Mouse (Mus musculus): ENCODE measurements around the gene Parp9.
"Not testable (repeated sequence)": the region's sequence is repeated elsewhere in the genome, so short reads cannot be mapped to it uniquely, and the experiment has no call there.

Parp9 gene

DNA sequence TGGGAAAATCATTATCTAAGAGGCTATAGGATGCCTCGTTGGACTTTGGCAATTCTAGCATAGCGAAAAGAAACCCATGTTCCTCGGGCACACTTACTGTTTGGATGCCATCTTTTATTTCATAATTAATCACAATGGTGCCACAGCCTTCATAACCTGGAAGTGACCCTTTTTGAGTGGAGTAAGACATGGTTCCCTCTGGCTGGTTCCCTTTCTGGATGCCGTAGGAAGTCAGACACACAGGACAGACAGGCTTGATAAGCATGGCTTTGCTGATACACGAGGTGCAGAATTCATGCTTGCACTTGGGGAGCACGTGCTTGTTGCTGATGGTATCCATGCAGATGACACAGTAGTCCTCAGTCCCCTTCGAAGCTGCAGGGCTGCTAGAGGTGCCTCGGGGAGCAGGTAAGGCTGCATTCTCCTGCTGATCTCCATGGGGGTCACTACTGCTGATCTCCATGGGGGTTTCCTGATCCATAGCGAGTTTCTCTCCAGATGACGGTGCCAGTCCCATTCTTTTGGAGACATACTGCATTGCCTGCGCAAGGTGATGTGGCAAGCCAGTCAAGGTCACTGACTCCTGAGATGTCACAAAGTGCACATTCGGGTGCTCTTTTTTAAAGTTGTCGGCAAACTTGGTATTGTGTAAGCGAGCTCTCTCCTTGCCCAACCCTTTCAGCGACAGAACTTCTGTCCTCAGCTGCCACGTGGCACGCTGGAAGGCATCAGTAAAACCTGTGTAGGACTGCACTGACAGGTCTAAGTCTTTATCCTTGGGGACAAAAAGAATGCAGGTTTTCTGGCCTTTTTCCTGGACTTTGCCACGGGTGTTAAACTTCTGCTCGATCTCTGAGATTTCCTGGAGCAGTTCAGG, 5.9 kb upstream of the Parp9 start:
- DNase-seq: no peak

DNA sequence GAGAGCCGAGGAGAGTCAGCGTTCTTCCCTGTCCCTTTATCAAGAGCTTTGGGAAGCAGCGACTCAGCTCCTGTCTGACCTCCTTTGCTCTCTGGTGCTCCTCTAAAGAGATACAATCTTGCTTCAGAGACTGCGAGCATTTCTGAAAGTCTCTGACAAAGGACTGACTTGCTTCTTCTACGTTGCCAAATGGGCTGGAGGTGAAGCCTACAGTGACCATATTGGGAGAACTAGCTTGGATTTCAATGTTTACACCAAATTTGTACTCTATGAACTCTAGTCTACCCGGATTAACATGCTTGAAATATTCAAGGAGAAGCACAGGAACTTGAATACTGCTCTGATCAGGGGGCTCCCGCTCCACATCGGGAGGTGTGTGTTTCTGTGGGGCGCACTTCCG, 5.1 kb upstream of the Parp9 start:
- no peak for DNase-seq

DNA sequence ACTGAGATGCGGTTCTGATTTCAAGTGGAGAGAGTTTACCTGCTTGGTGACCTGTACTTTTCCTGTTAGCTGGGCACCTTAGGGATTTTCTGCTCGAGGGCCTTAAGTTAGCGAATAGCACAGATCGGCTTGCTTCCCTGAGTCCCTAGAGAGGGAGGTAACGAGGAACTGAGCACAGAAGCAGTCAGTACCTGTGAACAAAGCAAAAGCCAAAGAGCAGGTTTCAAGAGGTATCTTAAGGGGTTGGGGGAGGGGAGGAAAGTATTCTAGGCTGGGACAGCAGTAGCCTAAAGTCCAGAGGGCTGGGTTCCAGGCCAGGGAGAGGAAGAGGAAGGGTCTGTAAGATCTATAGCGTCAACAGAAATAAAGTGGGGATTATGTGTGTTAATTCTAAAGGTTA, 991 bp downstream of the Parp9 start:
- DNase-seq: peak; percentile 66

DNA sequence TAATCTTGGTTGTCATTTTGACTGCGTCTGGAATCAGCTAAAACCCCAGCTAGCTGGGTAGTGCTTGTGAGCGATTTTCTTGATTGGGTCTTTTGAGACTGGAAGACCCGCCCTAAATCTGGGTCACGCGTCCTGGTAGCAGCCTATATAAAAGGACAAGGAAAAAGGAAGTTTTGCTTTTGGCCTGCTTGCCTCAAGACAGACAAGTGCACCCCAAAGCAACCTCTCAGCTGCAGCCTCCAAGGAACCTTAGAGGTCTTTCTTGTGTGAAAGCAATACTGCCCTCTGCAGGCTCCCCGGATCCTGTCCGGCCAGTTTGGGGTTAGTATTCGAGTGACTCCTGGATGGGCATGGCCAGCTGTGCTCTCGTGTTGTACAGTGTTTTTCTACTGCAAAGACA, 1.4 kb downstream of the Parp9 start:
- DNase-seq: peak; percentile 97

DNA sequence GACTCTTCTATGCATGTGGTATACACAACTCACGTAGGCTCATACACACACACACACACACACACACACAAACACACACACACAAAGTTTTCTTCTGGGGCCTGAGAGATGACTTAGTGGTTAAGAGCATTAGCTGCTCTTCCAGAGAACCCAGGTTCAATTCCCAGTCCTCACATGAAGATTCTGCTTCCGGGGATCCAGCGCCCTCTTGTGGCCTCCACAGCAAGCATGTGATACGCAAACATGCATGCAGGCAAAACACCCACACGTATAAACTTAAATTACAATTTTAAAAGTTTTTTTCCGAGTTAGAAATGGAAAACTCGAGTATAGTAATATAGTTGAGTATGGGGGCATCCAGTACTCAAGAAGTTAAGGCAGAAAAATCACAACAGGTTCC, 3.1 kb downstream of the Parp9 start:
- peak; percentile 33 for DNase-seq

DNA sequence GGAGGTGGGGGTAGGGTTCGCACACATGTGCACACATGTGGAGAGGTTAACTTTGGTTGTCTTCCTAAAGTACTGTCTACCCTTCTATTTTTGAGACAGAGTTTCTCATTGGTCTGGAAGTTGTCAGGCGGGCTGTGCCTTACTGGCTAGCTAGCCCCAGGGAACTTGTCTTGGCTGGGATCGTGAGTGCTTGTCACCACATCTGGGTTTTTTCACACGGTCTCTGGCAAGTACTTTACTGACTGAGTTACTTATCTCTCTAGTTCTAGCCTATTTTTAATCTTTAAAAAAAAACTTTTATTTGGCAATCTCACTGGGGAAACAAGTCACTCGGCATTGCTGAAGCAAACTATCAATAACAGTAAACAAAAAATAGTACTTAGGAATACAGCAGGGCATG, 11.0 kb downstream of the Parp9 start:
- no peak for DNase-seq

DNA sequence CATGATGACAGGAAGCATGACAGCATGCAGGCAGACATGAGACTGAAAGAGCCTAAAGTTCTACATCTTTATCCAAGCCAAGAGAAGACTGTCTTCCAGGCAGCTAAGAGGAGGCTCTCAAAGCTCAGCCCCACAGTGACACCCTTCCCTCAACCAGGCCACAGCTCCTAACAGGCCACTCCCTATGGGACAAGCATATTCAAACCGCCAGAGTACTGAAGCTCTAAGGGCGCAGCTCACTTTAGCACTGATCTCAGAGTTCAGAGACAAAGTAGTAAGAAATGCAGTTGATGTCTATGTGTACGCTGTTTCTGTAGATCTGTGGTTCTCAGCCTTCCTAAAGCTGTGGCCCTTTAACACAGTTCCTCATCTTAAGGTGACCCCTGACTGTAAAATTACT, 12.9 kb downstream of the Parp9 start:
- DNase-seq: no peak

DNA sequence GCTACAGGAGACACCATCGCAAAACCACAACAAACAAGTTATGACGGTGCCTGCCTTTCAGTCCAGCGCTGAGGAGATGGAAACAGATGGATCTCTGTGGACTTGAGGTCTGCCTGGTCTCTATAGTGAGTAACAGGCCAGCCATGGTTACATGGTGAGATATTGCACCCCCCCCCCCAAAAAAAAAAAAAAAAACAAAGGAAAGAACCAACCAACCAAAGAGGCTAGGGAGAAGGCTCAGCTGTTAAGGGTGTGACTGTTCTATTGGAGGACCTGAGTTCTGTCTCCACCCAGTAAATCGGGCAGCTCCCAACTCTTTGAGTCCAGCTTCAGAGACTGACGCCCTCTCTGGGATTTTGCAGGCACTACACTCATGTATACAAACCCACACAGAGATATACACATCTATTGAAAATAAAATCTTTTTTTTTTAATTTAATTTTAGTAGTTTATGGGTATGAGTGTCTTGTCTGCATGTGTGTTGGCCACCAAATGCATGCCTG, 14.4 kb downstream of the Parp9 start:
- no peak for DNase-seq

DNA sequence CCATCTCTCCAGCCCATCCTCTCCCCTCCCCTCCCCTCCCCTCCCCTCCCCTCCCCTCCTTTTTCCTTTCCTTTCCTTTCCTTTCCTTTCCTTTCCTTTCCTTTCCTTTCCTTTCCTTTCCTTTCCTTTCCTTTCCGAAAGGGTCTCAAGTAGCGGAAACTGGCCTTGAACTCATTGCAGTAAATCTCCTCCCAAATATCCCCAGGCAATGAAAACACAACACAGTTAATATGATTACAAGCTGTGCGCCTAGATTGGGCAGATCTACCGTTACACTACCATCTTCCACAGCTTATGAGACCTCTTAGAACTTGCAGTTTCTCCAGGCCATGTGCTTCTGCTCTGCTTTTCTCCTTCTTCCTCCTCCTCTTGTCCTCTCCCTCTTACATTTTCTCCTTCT, 27.7 kb downstream of the Parp9 start:
- DNase-seq: not testable (repeated sequence)

DNA sequence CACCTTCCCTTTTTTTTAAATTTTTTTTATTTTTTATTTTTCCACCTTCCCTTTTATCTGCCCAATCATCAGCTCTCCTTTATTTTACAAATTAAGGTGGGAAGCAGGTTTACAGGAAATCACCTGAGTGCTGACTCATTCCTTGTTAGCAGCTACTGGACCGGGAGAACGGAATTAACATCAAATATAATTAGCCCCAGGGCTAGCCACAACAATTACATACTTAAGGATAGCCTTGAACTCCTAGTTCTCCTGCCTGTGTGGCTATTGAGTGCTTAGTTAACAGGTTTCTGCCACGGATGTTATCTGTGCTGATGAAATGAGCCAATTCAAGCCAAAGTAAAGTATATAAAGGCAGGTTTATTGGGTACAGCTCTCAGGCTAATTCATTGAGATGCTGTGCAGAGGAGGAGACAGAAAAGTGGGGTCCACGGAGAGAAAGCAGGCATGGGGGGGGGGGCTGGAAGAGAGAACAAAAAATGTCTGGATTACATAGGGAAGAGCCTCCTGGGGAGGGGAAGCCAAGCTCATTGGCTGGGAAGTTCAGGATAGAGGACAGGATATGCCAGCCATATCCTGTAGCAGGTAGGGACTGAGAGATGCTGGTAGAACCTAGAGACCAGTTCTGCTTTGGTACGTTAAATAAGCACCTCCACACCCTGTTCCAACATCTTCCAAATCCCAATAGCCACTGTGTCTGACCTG, 28.3 kb downstream of the Parp9 start:
- no peak for DNase-seq

DNA sequence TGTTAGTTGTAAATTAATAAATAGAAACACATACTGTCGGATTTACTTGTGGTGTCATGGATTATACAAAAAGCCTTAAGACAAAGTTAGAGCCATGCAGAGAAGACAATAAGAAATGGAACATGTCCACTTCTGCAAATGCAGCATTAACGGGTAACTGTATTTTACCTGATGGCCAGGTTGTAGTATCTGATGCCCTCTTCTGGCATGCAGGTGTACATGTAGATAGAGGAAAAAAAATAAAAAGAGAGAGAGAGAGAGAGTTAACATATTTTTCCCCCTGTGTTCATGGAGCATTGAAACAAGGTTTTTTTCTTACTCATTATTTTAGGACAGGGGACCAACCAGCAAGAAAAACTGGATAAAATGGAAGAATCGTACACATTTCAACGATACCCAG, 29.0 kb downstream of the Parp9 start:
- DNase-seq: no peak

DNA sequence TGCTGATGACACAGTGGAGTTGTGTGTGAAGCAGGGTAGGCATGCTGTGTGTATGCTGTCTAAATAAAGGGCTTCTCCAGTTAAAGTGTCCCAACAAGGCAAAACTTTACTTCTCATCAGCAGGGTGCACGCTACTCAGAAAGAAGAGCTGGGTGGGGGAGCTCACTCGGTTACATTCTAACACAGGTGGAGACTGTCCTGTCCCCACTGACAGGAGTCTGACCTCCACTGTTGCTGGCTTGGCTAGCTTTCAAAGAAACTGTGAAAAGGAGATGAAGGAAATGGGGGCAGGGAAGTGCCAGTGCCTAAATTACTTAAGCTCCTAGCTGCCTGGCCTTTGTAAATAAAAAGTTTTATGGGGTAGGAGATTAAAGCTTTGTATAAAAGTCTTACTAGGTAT, 29.9 kb downstream of the Parp9 start:
- DNase-seq: no peak

DNA sequence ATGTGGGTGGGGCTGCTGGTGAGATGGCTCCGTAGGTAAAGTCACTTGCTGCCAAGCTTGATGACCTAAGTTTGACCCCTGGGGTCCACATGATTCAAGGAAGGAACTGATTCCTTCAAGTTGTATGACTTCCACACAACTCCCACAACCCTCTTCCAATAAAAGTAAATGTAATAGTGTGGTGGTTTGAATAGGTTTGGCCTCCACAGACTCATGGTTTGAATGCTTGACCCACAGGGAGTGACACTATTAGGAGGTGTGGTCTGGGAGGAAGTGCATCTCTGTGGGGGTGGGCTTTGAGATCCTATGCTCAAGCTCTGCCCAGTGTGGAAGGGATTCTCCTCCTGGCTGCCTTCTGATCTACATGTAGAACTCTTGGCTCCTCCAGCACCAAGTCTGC, 35.8 kb downstream of the Parp9 start:
- no peak for DNase-seq

DNA sequence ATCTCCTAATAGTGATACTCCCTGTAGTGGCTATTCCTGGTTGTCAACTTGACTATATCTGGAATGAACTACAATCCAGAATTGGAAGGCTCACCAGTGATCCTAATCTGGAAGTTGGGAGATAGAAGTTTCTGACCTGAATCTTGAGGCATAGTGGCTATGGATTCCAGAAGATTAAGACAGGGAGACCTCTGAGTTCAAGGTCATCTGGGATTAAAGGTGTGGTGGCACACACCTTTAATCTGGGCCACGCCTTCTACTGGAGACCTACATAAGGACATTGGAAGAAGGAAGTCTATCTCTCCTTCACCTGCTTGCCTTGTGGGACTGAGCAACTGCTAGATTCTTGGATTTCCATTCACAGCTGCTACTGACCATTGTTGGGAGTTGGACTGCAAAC, 40.2 kb downstream of the Parp9 start, which contains the start of gene Kpna1:
Kpna1 (plus strand) TSS at position 301 of the 400 bp plus-strand sequence.
- DNase-seq: not testable (repeated sequence)

DNA sequence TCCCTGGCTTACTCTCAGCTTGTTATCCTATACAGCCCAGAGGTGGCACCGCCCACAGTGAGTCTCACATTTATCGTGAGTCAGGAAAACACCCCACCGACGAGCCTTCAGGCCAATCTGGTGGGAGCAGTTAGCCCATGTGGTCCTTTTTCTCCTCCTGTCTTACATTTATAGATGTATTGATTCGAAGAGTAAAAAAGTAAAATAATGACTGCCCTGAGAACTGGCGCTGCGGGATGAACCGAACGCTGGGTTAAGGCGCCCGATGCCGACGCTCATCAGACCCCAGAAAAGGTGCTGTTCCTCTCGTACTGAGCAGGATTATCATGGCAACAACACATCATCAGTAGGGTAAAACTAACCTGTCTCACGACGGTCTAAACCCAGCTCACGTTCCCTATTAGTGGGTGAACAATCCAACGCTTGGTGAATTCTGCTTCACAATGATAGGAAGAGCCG, 43.1 kb downstream of the Parp9 start:
- peak; percentile 100 for DNase-seq

DNA sequence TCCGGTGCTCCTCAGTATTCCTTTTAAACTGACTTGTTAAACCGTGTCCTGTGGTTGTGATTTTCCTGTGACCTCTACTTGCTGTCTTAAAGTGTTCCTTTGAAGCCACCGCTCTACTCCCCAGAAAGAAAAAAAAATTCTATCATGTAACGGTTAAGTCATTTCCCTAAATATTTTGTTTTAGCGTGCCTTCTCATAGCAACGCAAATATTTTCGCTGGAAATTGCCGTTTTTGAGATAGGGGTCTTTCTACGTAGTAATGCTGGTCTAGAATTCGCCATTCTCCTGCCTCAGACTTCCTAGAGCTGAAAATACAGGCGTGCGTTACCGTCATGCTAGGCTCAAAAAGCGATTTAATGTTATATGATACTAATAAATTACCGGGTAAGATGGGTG, 44.2 kb downstream of the Parp9 start:
- no peak for DNase-seq

DNA sequence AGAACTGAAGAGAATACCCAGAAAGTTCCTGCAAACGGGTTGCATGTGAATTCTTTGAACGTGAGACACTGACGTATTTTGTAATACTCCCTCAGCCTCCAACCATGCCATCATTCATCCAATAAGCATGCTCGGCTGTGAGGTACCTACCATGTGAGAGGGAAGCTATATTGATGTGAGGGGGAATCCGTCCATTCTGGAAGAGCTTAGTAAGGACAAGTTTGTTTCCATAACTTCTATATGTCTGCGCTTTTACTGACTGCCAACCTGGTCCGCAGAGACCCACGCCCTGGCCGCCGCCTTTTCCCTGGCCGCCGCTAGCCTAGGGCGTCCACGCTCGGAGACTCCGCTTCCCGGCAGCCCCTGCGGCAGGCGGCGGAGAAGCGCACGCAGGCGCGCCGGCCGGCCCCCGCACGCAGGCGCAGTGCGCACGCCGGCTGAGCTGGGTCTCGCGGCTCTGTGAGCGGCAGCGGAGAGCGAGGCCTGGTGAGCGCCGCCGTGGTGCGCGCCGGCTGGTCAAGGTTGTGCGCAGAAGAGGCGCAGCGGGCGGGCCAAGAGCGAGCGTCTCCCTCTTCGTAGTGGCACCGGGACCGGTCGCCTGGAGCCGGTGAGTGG, 44.7 kb downstream of the Parp9 start:
- DNase-seq: peak; percentile 88

DNA sequence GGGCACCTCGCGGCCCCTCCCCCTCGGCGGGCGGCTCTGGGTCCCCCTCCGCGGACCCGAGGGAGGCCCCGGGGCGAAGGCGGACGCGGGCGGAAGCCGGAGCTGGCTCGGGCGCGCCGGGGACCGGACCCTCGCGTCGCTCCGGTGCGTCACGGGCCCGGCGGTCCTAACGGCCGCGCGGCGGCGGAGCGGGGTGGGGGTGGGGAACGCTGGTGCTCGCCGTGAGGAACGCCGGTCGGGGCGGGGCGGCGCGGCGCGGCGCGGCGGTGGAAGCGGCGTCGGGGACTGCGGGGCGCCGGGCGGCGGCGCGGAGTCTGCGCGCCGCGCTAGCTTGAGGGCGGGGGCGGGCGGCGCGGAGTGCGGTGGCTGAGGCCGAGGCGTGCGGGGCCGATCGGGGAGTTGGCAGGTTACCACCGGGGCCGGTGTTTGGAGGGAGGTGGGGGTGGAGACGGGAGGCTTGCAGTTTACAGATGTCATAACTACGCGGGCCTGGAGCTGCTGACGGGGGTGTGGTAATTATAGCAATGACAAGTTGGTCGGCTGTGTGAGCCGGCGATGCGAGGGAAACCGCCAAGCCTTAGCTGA, 45.3 kb downstream of the Parp9 start:
- peak; percentile 73 for DNase-seq

DNA sequence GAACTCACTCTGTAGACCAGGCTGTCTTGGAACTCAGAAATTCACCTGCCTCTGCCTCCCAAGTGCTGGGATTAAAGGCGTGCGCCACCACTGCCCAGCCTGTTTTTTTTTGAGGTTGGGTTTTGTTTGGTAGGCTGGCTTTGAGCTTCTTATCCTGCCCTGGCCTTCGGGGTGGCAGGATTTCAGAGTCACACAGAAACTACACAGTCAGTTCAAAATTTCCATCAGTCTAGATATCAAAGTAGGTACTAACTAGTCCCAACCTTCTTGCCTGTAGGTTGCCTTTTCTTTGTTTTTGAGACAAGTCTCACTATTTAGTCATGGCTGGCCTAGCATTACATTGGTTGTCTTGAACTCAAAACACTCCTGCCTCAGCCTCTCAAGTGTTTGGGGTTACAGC, 46.2 kb downstream of the Parp9 start:
- DNase-seq: no peak

DNA sequence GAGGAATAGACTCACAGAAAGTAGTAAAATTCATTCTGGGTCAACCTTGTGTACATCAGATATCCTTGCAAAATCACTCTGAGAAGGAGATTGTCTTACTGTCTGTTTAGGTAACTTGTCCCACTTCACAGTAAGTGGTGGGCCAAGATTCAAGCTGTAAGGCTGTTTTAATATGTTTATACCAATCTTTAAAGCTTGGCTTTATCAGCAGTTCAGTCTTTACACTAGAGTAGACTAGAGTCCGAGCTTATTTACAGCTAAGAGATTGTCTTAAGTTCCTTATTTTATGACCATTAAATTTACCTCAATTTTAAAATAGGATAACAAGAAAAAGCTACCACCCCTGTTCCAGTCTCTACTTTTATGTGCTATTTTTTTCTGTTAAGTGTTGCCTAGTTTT, 49.7 kb downstream of the Parp9 start:
- DNase-seq: no peak

DNA sequence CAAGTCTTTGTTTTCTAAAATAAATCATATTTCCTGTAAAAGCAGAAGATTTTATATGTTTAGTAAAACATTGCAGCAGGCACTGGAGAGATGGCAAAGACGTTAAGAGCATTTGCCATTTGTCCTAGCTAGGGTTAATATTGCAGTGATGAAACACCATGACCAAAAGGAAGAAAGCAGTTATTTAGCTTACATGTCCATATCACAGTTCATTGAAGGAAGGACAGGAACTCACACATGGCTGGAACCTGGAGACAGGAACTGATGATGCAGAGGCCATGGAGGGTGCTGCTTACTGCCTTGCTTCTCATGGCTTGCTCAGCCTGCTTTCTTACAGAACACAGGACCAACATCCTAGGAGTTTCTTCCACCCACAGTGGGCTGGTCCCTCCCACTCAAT, 54.1 kb downstream of the Parp9 start:
- DNase-seq: no peak

DNA sequence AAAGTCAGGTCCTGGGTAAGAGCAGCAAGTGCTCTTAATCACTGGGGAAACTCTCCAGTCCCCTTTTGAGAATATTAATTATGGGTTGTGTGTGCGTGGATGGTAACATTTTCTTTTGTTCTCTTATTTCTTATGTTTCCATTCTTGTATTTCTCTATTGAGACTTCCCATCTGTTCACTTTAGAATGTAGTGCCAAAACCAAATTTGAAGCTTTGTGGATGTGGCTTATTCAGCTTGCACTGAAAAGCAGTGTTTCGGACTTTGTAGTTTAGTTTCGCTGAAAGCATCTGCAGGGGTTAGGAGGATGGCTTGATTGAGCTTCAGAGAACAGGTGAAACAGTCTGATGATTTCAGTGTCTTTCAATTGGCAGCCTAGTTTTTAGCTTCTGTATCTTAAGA, 55.0 kb downstream of the Parp9 start:
- no peak for DNase-seq

DNA sequence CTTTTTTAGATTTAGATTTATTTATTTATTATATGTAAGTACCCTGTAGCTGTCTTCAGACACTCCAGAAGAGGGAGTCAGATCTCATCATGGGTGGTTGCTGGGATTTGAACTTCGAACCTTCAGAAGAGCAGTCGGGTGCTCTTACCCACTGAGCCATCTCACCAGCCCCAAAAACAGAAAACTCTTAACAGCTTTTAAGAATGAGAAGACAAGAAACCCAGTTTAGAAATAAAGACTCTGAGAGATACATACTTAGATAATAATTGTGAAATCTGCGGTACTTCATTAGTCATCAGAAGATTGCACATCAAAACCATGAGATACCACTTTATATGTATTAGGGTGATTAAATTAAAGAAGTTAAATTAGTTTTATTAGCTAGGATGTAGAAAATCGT, 60.6 kb downstream of the Parp9 start:
- DNase-seq: not testable (repeated sequence)
